Mouse (Mus musculus): ENCODE measurements around the gene Rbl1.
A peak's percentile ranks its signal among the peaks of the same experiment; 100 is the strongest.
"Not testable (repeated sequence)": the region's sequence is repeated elsewhere in the genome, so short reads cannot be mapped to it uniquely, and the experiment has no call there.

Gene Rbl1

GRCm38 (mm10) chr2:157204366-157205218 lies at the start of gene Rbl1:
TSS of gene Rbl1 (minus strand) at chr2:157204534.
- DNase-seq (ENCODE audit: low spot score): peak; percentile 80

GRCm38 (mm10) chr2:157248111-157248510 lies 43.8 kb upstream of the Rbl1 start:
- DNase-seq (ENCODE audit: low spot score): no peak

GRCm38 (mm10) chr2:157245603-157246002 lies 41.3 kb upstream of the Rbl1 start:
- no peak for DNase-seq (ENCODE audit: low spot score)

GRCm38 (mm10) chr2:157245001-157245400 lies 40.7 kb upstream of the Rbl1 start:
- no peak for DNase-seq (ENCODE audit: low spot score)

- no peak for DNase-seq (ENCODE audit: low spot score)
Measured at GRCm38 (mm10) chr2:157235946-157236345, 31.6 kb upstream of the Rbl1 start.

- DNase-seq (ENCODE audit: low spot score): not testable (repeated sequence)
Measured at GRCm38 (mm10) chr2:157221916-157222315, 17.6 kb upstream of the Rbl1 start.

GRCm38 (mm10) chr2:157220108-157220507 lies 15.8 kb upstream of the Rbl1 start:
- DNase-seq (ENCODE audit: low spot score): no peak

GRCm38 (mm10) chr2:157211731-157212130 lies 7.4 kb upstream of the Rbl1 start:
- no peak for DNase-seq (ENCODE audit: low spot score)

GRCm38 (mm10) chr2:157203459-157204365 lies 622 bp downstream of the Rbl1 start:
- peak; percentile 3 for DNase-seq (ENCODE audit: low spot score)

- no peak for DNase-seq (ENCODE audit: low spot score)
Measured at GRCm38 (mm10) chr2:157203026-157203425, 1.3 kb downstream of the Rbl1 start.

- DNase-seq (ENCODE audit: low spot score): no peak
Measured at GRCm38 (mm10) chr2:157202361-157202760, 2.0 kb downstream of the Rbl1 start.

GRCm38 (mm10) chr2:157201081-157201830 lies 3.1 kb downstream of the Rbl1 start:
- DNase-seq (ENCODE audit: low spot score): peak; percentile 19

- DNase-seq (ENCODE audit: low spot score): not testable (repeated sequence)
Measured at GRCm38 (mm10) chr2:157198405-157198804, 5.9 kb downstream of the Rbl1 start.

GRCm38 (mm10) chr2:157190651-157191050 lies 13.7 kb downstream of the Rbl1 start:
- no peak for DNase-seq (ENCODE audit: low spot score)

- no peak for DNase-seq (ENCODE audit: low spot score)
Measured at GRCm38 (mm10) chr2:157187223-157187622, 17.1 kb downstream of the Rbl1 start.

- no peak for DNase-seq (ENCODE audit: low spot score)
Measured at GRCm38 (mm10) chr2:157186504-157186903, 17.8 kb downstream of the Rbl1 start.

GRCm38 (mm10) chr2:157185022-157185660 lies 19.2 kb downstream of the Rbl1 start:
- DNase-seq (ENCODE audit: low spot score): no peak

- DNase-seq (ENCODE audit: low spot score): no peak
Measured at GRCm38 (mm10) chr2:157178167-157178566, 26.2 kb downstream of the Rbl1 start.

- DNase-seq (ENCODE audit: low spot score): no peak
Measured at GRCm38 (mm10) chr2:157176248-157176647, 28.1 kb downstream of the Rbl1 start.

- DNase-seq (ENCODE audit: low spot score): no peak
Measured at GRCm38 (mm10) chr2:157174416-157174815, 29.9 kb downstream of the Rbl1 start.

GRCm38 (mm10) chr2:157173555-157173954 lies 30.8 kb downstream of the Rbl1 start:
- no peak for DNase-seq (ENCODE audit: low spot score)

- DNase-seq (ENCODE audit: low spot score): no peak
Measured at GRCm38 (mm10) chr2:157172984-157173383, 31.4 kb downstream of the Rbl1 start.
